10 mouse cellular contexts compared by ENCODE assay signal in the genomic region with DNA sequence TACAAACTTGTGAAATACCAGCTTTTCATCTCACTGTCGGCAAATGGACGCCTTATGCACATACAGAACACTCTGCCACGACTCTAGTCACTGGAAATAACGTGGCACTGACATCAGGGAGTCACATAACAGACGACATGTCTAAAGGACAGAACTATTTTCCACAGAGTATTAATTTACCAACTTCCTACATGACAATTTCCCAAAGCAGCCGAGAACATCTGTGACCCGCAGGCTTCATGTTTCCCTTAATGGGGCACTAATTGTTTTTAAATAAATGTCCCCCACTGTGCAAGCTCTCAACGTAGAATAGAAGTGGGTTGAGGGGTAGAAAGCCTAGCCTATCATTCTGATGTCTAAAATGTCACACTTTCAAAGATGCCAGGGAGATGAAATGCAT. TPM values are rescaled to one million over a fixed set of nuclear protein-coding genes. Genes with fewer than 3 reads are reported as not detected.
DNase-seq lines count a peak whose midpoint lies in the region; ATAC-seq and TF ChIP-seq lines count a peak whose summit lies in the region.
"Had no signal": no experiment of that assay in that cellular context is flagged by ENCODE, and none has a peak within 500 bp of the region (broad histone marks: within the 10 kb centered on the region; RNA-seq: fewer than 3 reads in every experiment).

No protein-coding gene starts in this region.

- no peaks in the 10 kb centered on the region for H3K79me2 ChIP-seq in myocyte (ENCODE audit: control insufficient read depth, insufficient read depth)

- H3K27ac ChIP-seq in heart, embryonic 16.5 days (ENCODE audit: low read length), result no peak overlapping the region
- H3K27ac ChIP-seq in hindbrain, embryonic 14.5 days, result no peak overlapping the region
- H3K27ac ChIP-seq: liver, embryonic 13.5 days had no signal

- no peaks in the 10 kb centered on the region for H3K27me3 ChIP-seq in heart, embryonic 16.5 days (ENCODE audit: control insufficient read depth, insufficient read depth, low read length)
- H3K27me3 ChIP-seq in hindbrain, embryonic 14.5 days (ENCODE audit: control insufficient read depth, insufficient read depth, low read length), result no peaks in the 10 kb centered on the region
- H3K27me3 ChIP-seq in myocyte (ENCODE audit: control insufficient read depth, insufficient read depth, insufficient read length), result no peaks in the 10 kb centered on the region
- H3K27me3 ChIP-seq: heart, embryonic 12.5 days; liver, embryonic 13.5 days had no signal

- peak overlapping the region; percentile 54; the same call in 1 of the 2 replicates for H3K9ac ChIP-seq in heart, embryonic 16.5 days (ENCODE audit: low read length)
- no peak overlapping the region for H3K9ac ChIP-seq in hindbrain, embryonic 14.5 days
- H3K9ac ChIP-seq: heart, embryonic 12.5 days; liver, embryonic 13.5 days had no signal

- no peak for TF ChIP-seq POLR2A in myocyte (IDR thresholded peaks at IDR 0.05; ENCODE audit: insufficient read length, low read depth)

- no peaks in the 10 kb centered on the region for H3K9me3 ChIP-seq in heart, embryonic 16.5 days (replicated peaks; ENCODE audit: control insufficient read depth, low read length)
- no peaks in the 10 kb centered on the region for H3K9me3 ChIP-seq in hindbrain, embryonic 14.5 days (ENCODE audit: control insufficient read depth, low read length)
- H3K9me3 ChIP-seq: heart, embryonic 12.5 days; liver, embryonic 13.5 days had no signal

- intact Hi-C loops in left cerebral cortex, postnatal 36 days (cut with DNase I), result loop anchor here (10.0 kb wide), 1 partner anchor 1800 kb away; no protein-coding TSS in a partner anchor

- no peak overlapping the region for H3ac ChIP-seq in myocyte (ENCODE audit: control insufficient read depth, insufficient read length)

- no peak for DNase-seq in heart, postnatal 4 days
- peak; percentile 21 for DNase-seq in embryo, embryonic 11 days
- no peak for DNase-seq in hindbrain, embryonic 14.5 days (ENCODE audit: low spot score)
- DNase-seq in left cerebral cortex, postnatal 36 days (ENCODE audit: low spot score in 2 of 2), result no peak
- DNase-seq in adrenal gland, postnatal 36 days, result no peak
- no peak for DNase-seq in urinary bladder, adult 18-20 months (ENCODE audit: low spot score in 2 of 2)
- DNase-seq: liver, embryonic 13.5 days had no signal

- no peak overlapping the region for H3K4me3 ChIP-seq in heart, embryonic 16.5 days (ENCODE audit: low read length)
- H3K4me3 ChIP-seq in hindbrain, embryonic 14.5 days (replicated peaks; ENCODE audit: low read length), result no peak overlapping the region
- no peak overlapping the region for H3K4me3 ChIP-seq in myocyte
- H3K4me3 ChIP-seq: liver, embryonic 13.5 days had no signal

- 41% methylated on average over 8 of the region's 8 CpGs for whole genome bisulfite sequencing in heart, embryonic 16.5 days
- WGBS in hindbrain, embryonic 14.5 days, result 18% methylated on average over 8 of the region's 8 CpGs

- peak overlapping the region; percentile 60; the same call in 1 of the 2 replicates for H3K4me2 ChIP-seq in heart, embryonic 16.5 days (ENCODE audit: low read depth, low read length)
- peak overlapping the region; percentile 38 for H3K4me2 ChIP-seq in hindbrain, embryonic 14.5 days (replicated peaks)
- H3K4me2 ChIP-seq in myocyte (ENCODE audit: low read depth), result peak overlapping the region; percentile 70

- no peak for ATAC-seq in heart, embryonic 16.5 days (replicated peaks; ENCODE audit: extremely low read depth, insufficient read depth, low FRiP score)
- ATAC-seq in hindbrain, embryonic 14.5 days (ENCODE audit: low FRiP score), result no peak

- peaks cover 16% of the 10 kb centered on the region for H3K4me1 ChIP-seq in heart, embryonic 16.5 days (ENCODE audit: control insufficient read depth, insufficient read depth, low read length)
- H3K4me1 ChIP-seq in hindbrain, embryonic 14.5 days (replicated peaks; ENCODE audit: control insufficient read depth, insufficient read depth, low read length), result peaks cover 13% of the 10 kb centered on the region

- no peaks in the 10 kb centered on the region for H3K36me3 ChIP-seq in heart, embryonic 16.5 days (ENCODE audit: control insufficient read depth, insufficient read depth)
- H3K36me3 ChIP-seq in hindbrain, embryonic 14.5 days (replicated peaks; ENCODE audit: control insufficient read depth, insufficient read depth), result no peaks in the 10 kb centered on the region
- H3K36me3 ChIP-seq in myocyte (ENCODE audit: control insufficient read depth, insufficient read depth), result no peaks in the 10 kb centered on the region
- H3K36me3 ChIP-seq: heart, embryonic 12.5 days; liver, embryonic 13.5 days had no signal

TF ChIP-seq in myocyte, 11 proteins besides CTCF, POLR2A, EP300 and RAD21:
- TF ChIP-seq E2F4 (IDR thresholded peaks at IDR 0.05; ENCODE audit: insufficient read depth), result no peak
- TF ChIP-seq CEBPB (IDR thresholded peaks at IDR 0.05; ENCODE audit: insufficient read depth, poor library complexity, severe bottlenecking), result no peak
- TF ChIP-seq MYOD1 (IDR thresholded peaks at IDR 0.05; ENCODE audit: control insufficient read depth in 1 of 3, insufficient read length in 2 of 3, low read depth in 2 of 3), result no peak
- TF ChIP-seq POLR2AphosphoS2 (IDR thresholded peaks at IDR 0.05; ENCODE audit: insufficient read length, low read depth), result no peak
- TF ChIP-seq REST (IDR thresholded peaks at IDR 0.05; ENCODE audit: insufficient read depth, insufficient read length), result no peak
- no peak for TF ChIP-seq MAX (IDR thresholded peaks at IDR 0.05; ENCODE audit: low read depth)
- TF ChIP-seq MYOG (IDR thresholded peaks at IDR 0.05; ENCODE audit: control insufficient read depth in 1 of 3, insufficient read depth in 1 of 3, insufficient read length in 2 of 3, low read depth in 2 of 3), result no peak
- TF ChIP-seq SRF (IDR thresholded peaks at IDR 0.05; ENCODE audit: control insufficient read depth, insufficient read length, low read depth), result no peak
- no peak for TF ChIP-seq USF1 (IDR thresholded peaks at IDR 0.05; ENCODE audit: low read depth)
- TF ChIP-seq TCF3 (IDR thresholded peaks at IDR 0.05; ENCODE audit: insufficient read length, low read depth), result no peak
- no peak for TF ChIP-seq TCF12 (IDR thresholded peaks at IDR 0.05; ENCODE audit: insufficient read depth, poor library complexity, severe bottlenecking)

RNA-seq across cellular contexts. Expression of gene Cd180, which starts 49.0 kb away (rescaled TPM):
- polyA plus RNA-seq in heart, embryonic 16.5 days (2015; fragmentation: Nextera tagmentation; extraction: Ambion mirVana), result 0.62 and 0.87 TPM in 2 replicates
- under 1 TPM; 0.86 to 0.98 TPM for total RNA-seq in heart, postnatal 4 days (2021)
- polyA plus RNA-seq in hindbrain, embryonic 14.5 days (2014; fragmentation: Nextera tagmentation; extraction: Ambion mirVana), result 1.0 and 1.1 TPM in 2 replicates
- polyA plus RNA-seq in myocyte (2012; fragmentation: generic; extraction: Trizol), result 0.14 TPM
- total RNA-seq in left cerebral cortex, postnatal 36 days (2021), result 1 to 10 TPM; 2.1 to 2.5 TPM
- total RNA-seq in adrenal gland, postnatal 36 days (2021), result 1 to 10 TPM; 1.1 to 2.0 TPM
